Mouse (Mus musculus): ENCODE results near the gene Kdm4d. TPM values are rescaled to one million over a fixed set of nuclear protein-coding genes. Genes with fewer than 3 reads are reported as not detected.
"Not testable (repeated sequence)": the region's sequence is repeated elsewhere in the genome, so short reads cannot be mapped to it uniquely, and the experiment has no call there.

Gene Kdm4d
- polyA plus RNA-seq, 1 experiment = not detected

- H3K4me1 ChIP-seq (ENCODE audit: control insufficient read depth, insufficient read depth, low read length) = no peaks in the 10 kb centered on the region
- 3% methylated on average over 4 of the region's 4 CpGs for WGBS
- no peak overlapping the region for H3K27ac ChIP-seq (ENCODE audit: insufficient read depth, low read depth, low read length)
- H3K4me3 ChIP-seq (ENCODE audit: insufficient read depth, low read depth, low read length) = no peak overlapping the region
- TF ChIP-seq CTCF (IDR thresholded peaks at IDR 0.05; ENCODE audit: insufficient read depth, low read depth, low read length) = peak; percentile 65
- TF ChIP-seq POLR2A (IDR thresholded peaks at IDR 0.05; ENCODE audit: insufficient read depth, low read depth, low read length) = no peak
Measured at GRCm38 (mm10) chr9:14523408-14524043, 23.2 kb upstream of the Kdm4d start.

- Histone ChIP-seq H3K4me1 (ENCODE audit: control insufficient read depth, insufficient read depth, low read length) (no peaks in the 10 kb centered on the region), H3K27ac (ENCODE audit: insufficient read depth, low read depth, low read length) (no peak overlapping the region), H3K4me3 (ENCODE audit: insufficient read depth, low read depth, low read length) (no peak overlapping the region)
- TF ChIP-seq CTCF (IDR thresholded peaks at IDR 0.05; ENCODE audit: insufficient read depth, low read depth, low read length) (no peak), POLR2A (IDR thresholded peaks at IDR 0.05; ENCODE audit: insufficient read depth, low read depth, low read length) (no peak)
- 70% methylated on average over 2 of the region's 2 CpGs for WGBS
Measured at GRCm38 (mm10) chr9:14521695-14522094, 21.4 kb upstream of the Kdm4d start.

GRCm38 (mm10) chr9:14520971-14521670, 20.8 kb upstream of the Kdm4d start:
- no peak overlapping the region for H3K27ac ChIP-seq (ENCODE audit: insufficient read depth, low read depth, low read length)
- TF ChIP-seq POLR2A (IDR thresholded peaks at IDR 0.05; ENCODE audit: insufficient read depth, low read depth, low read length) (no peak), CTCF (IDR thresholded peaks at IDR 0.05; ENCODE audit: insufficient read depth, low read depth, low read length) (no peak)
- no peaks in the 10 kb centered on the region for H3K4me1 ChIP-seq (ENCODE audit: control insufficient read depth, insufficient read depth, low read length)
- WGBS = 78% methylated on average over 3 of the region's 3 CpGs
- no peak overlapping the region for H3K4me3 ChIP-seq (ENCODE audit: insufficient read depth, low read depth, low read length)

- Histone ChIP-seq H3K4me3 (ENCODE audit: insufficient read depth, low read depth, low read length) (no peak overlapping the region), H3K4me1 (ENCODE audit: control insufficient read depth, insufficient read depth, low read length) (no peaks in the 10 kb centered on the region), H3K27ac (ENCODE audit: insufficient read depth, low read depth, low read length) (no peak overlapping the region)
- TF ChIP-seq CTCF (IDR thresholded peaks at IDR 0.05; ENCODE audit: insufficient read depth, low read depth, low read length) (no peak), POLR2A (IDR thresholded peaks at IDR 0.05; ENCODE audit: insufficient read depth, low read depth, low read length) (no peak)
- 79% methylated on average over 3 of the region's 3 CpGs for WGBS
Measured at GRCm38 (mm10) chr9:14518105-14518504, 17.8 kb upstream of the Kdm4d start.

- no peak for TF ChIP-seq CTCF (IDR thresholded peaks at IDR 0.05; ENCODE audit: insufficient read depth, low read depth, low read length)
- TF ChIP-seq POLR2A (IDR thresholded peaks at IDR 0.05; ENCODE audit: insufficient read depth, low read depth, low read length) = no peak
- Histone ChIP-seq H3K4me1 (ENCODE audit: control insufficient read depth, insufficient read depth, low read length) (no peaks in the 10 kb centered on the region), H3K4me3 (ENCODE audit: insufficient read depth, low read depth, low read length) (no peak overlapping the region), H3K27ac (ENCODE audit: insufficient read depth, low read depth, low read length) (no peak overlapping the region)
- WGBS = 26% methylated on average over 1 of the region's 1 CpGs
Measured at GRCm38 (mm10) chr9:14517296-14517695, 17.0 kb upstream of the Kdm4d start.

- Histone ChIP-seq H3K27ac (ENCODE audit: insufficient read depth, low read depth, low read length) (no peak overlapping the region), H3K4me1 (ENCODE audit: control insufficient read depth, insufficient read depth, low read length) (no peaks in the 10 kb centered on the region), H3K4me3 (ENCODE audit: insufficient read depth, low read depth, low read length) (no peak overlapping the region)
- no peak for TF ChIP-seq POLR2A (IDR thresholded peaks at IDR 0.05; ENCODE audit: insufficient read depth, low read depth, low read length)
- TF ChIP-seq CTCF (IDR thresholded peaks at IDR 0.05; ENCODE audit: insufficient read depth, low read depth, low read length) = no peak
- WGBS = 68% methylated on average over 9 of the region's 9 CpGs
Measured at GRCm38 (mm10) chr9:14512633-14513445, 12.6 kb upstream of the Kdm4d start.

GRCm38 (mm10) chr9:14500916-14501424, 688 bp upstream of the Kdm4d start:
- Histone ChIP-seq H3K4me3 (ENCODE audit: insufficient read depth, low read depth, low read length) (peak overlapping the region; percentile 93), H3K27ac (ENCODE audit: insufficient read depth, low read depth, low read length) (0 out of 2 replicates have a peak overlapping the region, but pooled peaks have one; percentile 1), H3K4me1 (ENCODE audit: control insufficient read depth, insufficient read depth, low read length) (peaks cover 2% of the 10 kb centered on the region; the same call in 1 of the 2 replicates)
- WGBS = 4% methylated on average over 10 of the region's 10 CpGs
- no peak for TF ChIP-seq POLR2A (IDR thresholded peaks at IDR 0.05; ENCODE audit: insufficient read depth, low read depth, low read length)
- TF ChIP-seq CTCF (IDR thresholded peaks at IDR 0.05; ENCODE audit: insufficient read depth, low read depth, low read length) = no peak

- Histone ChIP-seq H3K4me3 (ENCODE audit: insufficient read depth, low read depth, low read length) (peak overlapping the region; percentile 83), H3K4me1 (ENCODE audit: control insufficient read depth, insufficient read depth, low read length) (peaks cover 2% of the 10 kb centered on the region; the same call in 1 of the 2 replicates), H3K27ac (ENCODE audit: insufficient read depth, low read depth, low read length) (no peak overlapping the region)
- WGBS = 76% methylated on average over 4 of the region's 4 CpGs
- TF ChIP-seq POLR2A (IDR thresholded peaks at IDR 0.05; ENCODE audit: insufficient read depth, low read depth, low read length) = no peak
- no peak for TF ChIP-seq CTCF (IDR thresholded peaks at IDR 0.05; ENCODE audit: insufficient read depth, low read depth, low read length)
Measured at GRCm38 (mm10) chr9:14498896-14499705, 1.2 kb downstream of the Kdm4d start.

GRCm38 (mm10) chr9:14463668-14464067, 36.6 kb downstream of the Kdm4d start:
- H3K27ac ChIP-seq (ENCODE audit: insufficient read depth, low read depth, low read length); H3K4me1 ChIP-seq (ENCODE audit: control insufficient read depth, insufficient read depth, low read length); H3K4me3 ChIP-seq (ENCODE audit: insufficient read depth, low read depth, low read length): not testable (repeated sequence)
- 86% methylated on average over 12 of the region's 12 CpGs for WGBS

GRCm38 (mm10) chr9:14462536-14462935, 37.7 kb downstream of the Kdm4d start:
- not testable (repeated sequence) for H3K4me3 ChIP-seq (ENCODE audit: insufficient read depth, low read depth, low read length)

More at GRCm38 (mm10) chr9:14462536-14462935, 37.7 kb downstream of the Kdm4d start:
- WGBS = 89% methylated on average over 1 of the region's 1 CpGs
- H3K4me1 ChIP-seq (ENCODE audit: control insufficient read depth, insufficient read depth, low read length); H3K27ac ChIP-seq (ENCODE audit: insufficient read depth, low read depth, low read length): not testable (repeated sequence)
